Mouse (Mus musculus) cerebellum, postnatal 36 days (tissue): ENCODE measurements around the gene Ms4a10.
A peak's percentile ranks its signal among the peaks of the same experiment; 100 is the strongest.

Experiments used
- DNase-seq, 2 experiments: peaks; one replicate each; pipeline ENCODE4 v3.0.0; 2021 to 2022; ENCODE audit warnings: mixed read lengths in 2 of 2

Ms4a10 gene

GRCm38 (mm10) chr19:10959085-10959977, 15.1 kb downstream of the Ms4a10 start:
- peak; percentile 25 to 67 for DNase-seq

- no peak for DNase-seq
These were observed 22.2 kb downstream of the Ms4a10 start for GRCm38 (mm10) chr19:10952021-10952939.

- no peak for DNase-seq
These were observed 24.9 kb downstream of the Ms4a10 start for GRCm38 (mm10) chr19:10949558-10949957.

GRCm38 (mm10) chr19:10949112-10949511, 25.4 kb downstream of the Ms4a10 start, which contains the start of gene Ccdc86:
Gene Ccdc86 (minus strand): TSS chr19:10949266.
- DNase-seq = peak; percentile 96 to 97

- DNase-seq = peak in 1 of 2 experiments; percentile 18
These were observed 26.1 kb downstream of the Ms4a10 start for GRCm38 (mm10) chr19:10948416-10948815.

- DNase-seq = no peak
These were observed 27.3 kb downstream of the Ms4a10 start for GRCm38 (mm10) chr19:10947219-10947618.

GRCm38 (mm10) chr19:10946506-10946905, 28.0 kb downstream of the Ms4a10 start:
- no peak for DNase-seq

GRCm38 (mm10) chr19:10943955-10944354, 30.5 kb downstream of the Ms4a10 start:
- no peak for DNase-seq

GRCm38 (mm10) chr19:10940801-10941457, 33.5 kb downstream of the Ms4a10 start:
- peak in 1 of 2 experiments; percentile 31 for DNase-seq

- peak; percentile 86 to 89 for DNase-seq
These were observed 34.2 kb downstream of the Ms4a10 start for GRCm38 (mm10) chr19:10940097-10940800.

GRCm38 (mm10) chr19:10938771-10939170, 35.7 kb downstream of the Ms4a10 start:
- DNase-seq = no peak

GRCm38 (mm10) chr19:10937110-10937563, 37.3 kb downstream of the Ms4a10 start, which contains the start of gene Ptgdr2:
Gene Ptgdr2 (plus strand): TSS chr19:10937160.
- no peak for DNase-seq

- no peak for DNase-seq
These were observed 38.4 kb downstream of the Ms4a10 start for GRCm38 (mm10) chr19:10936077-10936476.

- DNase-seq = no peak
These were observed 39.4 kb downstream of the Ms4a10 start for GRCm38 (mm10) chr19:10935029-10935428.

- no peak for DNase-seq
These were observed 43.8 kb downstream of the Ms4a10 start for GRCm38 (mm10) chr19:10930641-10931040.

GRCm38 (mm10) chr19:10926666-10927065, 47.8 kb downstream of the Ms4a10 start:
- DNase-seq = no peak

- DNase-seq = no peak
These were observed 48.3 kb downstream of the Ms4a10 start for GRCm38 (mm10) chr19:10926123-10926621.

GRCm38 (mm10) chr19:10924220-10924619, 50.2 kb downstream of the Ms4a10 start:
- no peak for DNase-seq

- DNase-seq = no peak
These were observed 53.4 kb downstream of the Ms4a10 start for GRCm38 (mm10) chr19:10921058-10921457.

- no peak for DNase-seq
These were observed 53.9 kb downstream of the Ms4a10 start, which contains the start of gene Zp1 for GRCm38 (mm10) chr19:10920532-10920931. Gene Zp1 (minus strand): TSS chr19:10920632.

GRCm38 (mm10) chr19:10918321-10918991, 56.0 kb downstream of the Ms4a10 start:
- peak in 1 of 2 experiments; percentile 36 for DNase-seq
